7 mouse cellular contexts compared by ENCODE assay signal in the genomic region with DNA sequence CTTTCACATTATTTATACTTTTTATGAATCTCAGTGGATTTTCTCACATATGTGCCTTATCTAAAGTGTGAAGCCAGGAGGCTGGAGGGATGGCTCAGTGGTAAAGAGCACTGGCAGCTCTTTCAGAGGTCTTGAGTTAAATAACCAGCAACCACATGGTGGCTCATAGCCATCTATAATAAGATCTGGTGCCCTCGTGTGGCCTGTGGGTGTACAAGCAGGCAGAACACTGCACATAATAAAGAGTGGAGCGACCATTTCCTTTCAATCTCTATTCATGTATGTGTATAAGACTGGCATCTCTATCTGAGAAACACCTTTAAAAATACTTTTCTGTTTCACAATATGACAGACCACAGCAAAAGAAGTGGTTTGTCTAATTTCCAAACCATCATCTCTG.
DNase-seq lines count a peak whose midpoint lies in the region; ATAC-seq and TF ChIP-seq lines count a peak whose summit lies in the region.

No protein-coding gene starts in this region.

- H3K36me3 ChIP-seq in stomach, postnatal 0 days (ENCODE audit: control insufficient read depth, insufficient read depth, low read length) = no peaks in the 10 kb centered on the region

- no peaks in the 10 kb centered on the region for H3K4me1 ChIP-seq in stomach, postnatal 0 days (replicated peaks; ENCODE audit: control insufficient read depth, insufficient read depth)

- no peak overlapping the region for H3K9ac ChIP-seq in stomach, postnatal 0 days (ENCODE audit: low read length)

- peak; percentile 79 for TF ChIP-seq CTCF in stomach, postnatal 0 days (IDR thresholded peaks at IDR 0.05; ENCODE audit: low read depth)

- ATAC-seq in stomach, postnatal 0 days (ENCODE audit: low FRiP score, low TSS enrichment) = peak; percentile 71; the same call in 1 of the 2 replicates

- no peak for TF ChIP-seq EP300 in stomach, postnatal 0 days (optimal IDR thresholded peaks at IDR 0.05)

- H3K4me3 ChIP-seq in stomach, postnatal 0 days (ENCODE audit: low read depth, low read length) = no peak overlapping the region

- no peaks in the 10 kb centered on the region for H3K27me3 ChIP-seq in stomach, postnatal 0 days (ENCODE audit: control insufficient read depth, insufficient read depth, low read length)

- 25% methylated on average over 2 of the region's 2 CpGs for WGBS in stomach, postnatal 0 days

- H3K4me2 ChIP-seq in stomach, postnatal 0 days (replicated peaks; ENCODE audit: low read depth) = no peak overlapping the region

- no peaks in the 10 kb centered on the region for H3K9me3 ChIP-seq in stomach, postnatal 0 days (ENCODE audit: control insufficient read depth, low read length)

- DNase-seq in ovary, postnatal 36 days (ENCODE audit: low spot score) = peak; percentile 19
- DNase-seq in ovary, adult 18-20 months (ENCODE audit: low spot score) = no peak
- peak; percentile 8 for DNase-seq in T-cell, adult 2 months (ENCODE audit: low spot score)
- DNase-seq in embryo, embryonic 11 days = peak; percentile 79
- DNase-seq in kidney, adult 9 months = peak; percentile 63
- DNase-seq in lung, postnatal 36 days = peak; percentile 53
- DNase-seq in stomach, postnatal 0 days (ENCODE audit: low spot score) = peak; percentile 64

- H3K27ac ChIP-seq in stomach, postnatal 0 days (replicated peaks) = no peak overlapping the region
